Mouse (Mus musculus) liver, embryonic 11.5 days (tissue): ENCODE measurements at regions not wholly inside any gene's neighbourhood (a gene's known extent, or its start where the extent isn't known, plus 50 kb on each side); places are given as distances from the start of the nearest gene placed in this dataset.

Experiments used
- ATAC-seq: fragments of 200-750 bp; cut with Nextera tagmentation; replicated peaks from 2 replicates; pipeline ENCODE4 v1.8.0; 2017; ENCODE audit warnings: moderate number of reproducible peaks, mild to moderate bottlenecking, moderate TSS enrichment, moderate library complexity; ENCODE audit not compliant: low FRiP score
- DNase-seq: peaks from one replicate; pipeline ENCODE4 v3.0.0-alpha.2; 2017; ENCODE audit warnings: low spot score
- H3K27ac ChIP-seq: fragments of 300-500 bp; sonication (generic); 2 replicates; pipeline ENCODE4 v1.5.1; 2014; ENCODE audit warnings: mild to moderate bottlenecking, low read depth, low read length, control low read depth
- H3K27me3 ChIP-seq: fragments of 300-500 bp; sonication (generic); replicated peaks from 2 replicates; pipeline ENCODE4 v1.6.1; 2014; ENCODE audit warnings: low read length, mixed read lengths; ENCODE audit not compliant: control insufficient read depth, insufficient read depth
- H3K36me3 ChIP-seq: fragments of 300-500 bp; sonication (generic); 2 replicates; pipeline ENCODE4 v1.6.1; 2014; ENCODE audit warnings: mild to moderate bottlenecking, low read length, moderate library complexity, mixed read lengths; ENCODE audit not compliant: control insufficient read depth, insufficient read depth
- H3K4me1 ChIP-seq: fragments of 300-500 bp; sonication (generic); replicated peaks from 2 replicates; pipeline ENCODE4 v1.6.1; 2014; ENCODE audit warnings: low read length, mixed read lengths; ENCODE audit not compliant: control insufficient read depth, insufficient read depth
- H3K4me2 ChIP-seq: fragments of 300-500 bp; sonication (generic); 2 replicates; pipeline ENCODE4 v1.6.1; 2014; ENCODE audit warnings: mild to moderate bottlenecking, control low read depth, moderate library complexity
- H3K4me3 ChIP-seq: fragments of 300-500 bp; sonication (generic); 2 replicates; pipeline ENCODE4 v1.5.1; 2014; ENCODE audit warnings: low read depth, low read length, control low read depth
- H3K9ac ChIP-seq: fragments of 300-500 bp; sonication (generic); 2 replicates; pipeline ENCODE4 v1.6.1; 2014; ENCODE audit warnings: low read depth, low read length, control low read depth
- H3K9me3 ChIP-seq: fragments of 300-500 bp; sonication (generic); 2 replicates; pipeline ENCODE4 v1.6.1; 2016; ENCODE audit warnings: low read length, inconsistent platforms, mixed read lengths; ENCODE audit not compliant: control insufficient read depth
- WGBS: fragments of 180-500 bp; shearing (Covaris S2); extraction: QIAGEN DNeasy Blood & Tissue Kit; methylation state at CpG from one replicate; pipeline ENCODE4 v1.1.7; 2014; 5-methylcytosine and 5-hydroxymethylcytosine counted together

DNA sequence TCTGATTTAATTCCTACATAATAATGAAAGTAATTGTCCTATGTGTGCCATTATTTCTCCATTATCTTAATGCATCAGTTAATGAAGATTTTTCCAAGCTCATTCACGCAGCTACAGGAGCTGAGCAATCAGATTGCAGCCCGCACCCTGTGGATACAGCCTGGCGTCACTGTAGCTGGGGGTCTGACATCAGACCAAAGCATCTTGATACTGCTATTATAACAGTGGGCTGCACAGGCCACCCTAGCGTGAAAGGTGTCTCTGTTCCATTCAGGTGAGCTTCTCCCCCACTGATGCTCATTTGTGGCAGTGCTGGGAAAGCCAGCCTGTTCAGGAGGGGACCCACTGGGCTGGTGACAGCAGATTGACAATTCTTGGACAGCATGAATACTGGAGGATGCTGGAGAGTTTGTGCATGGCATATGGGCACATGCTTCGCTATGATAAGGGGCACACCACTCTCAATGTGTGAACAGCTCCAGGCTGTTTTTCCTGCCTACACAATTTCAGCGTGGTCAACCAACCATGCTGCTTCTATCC lies 58.2 kb upstream of the Wdr11 start:
- H3K4me2 ChIP-seq = no peak overlapping the region
- H3K36me3 ChIP-seq = no peaks in the 10 kb centered on the region
- no peak overlapping the region for H3K9ac ChIP-seq
- no peak overlapping the region for H3K27ac ChIP-seq
- no peaks in the 10 kb centered on the region for H3K4me1 ChIP-seq
- no peaks in the 10 kb centered on the region for H3K9me3 ChIP-seq
- DNase-seq = no peak
- no peak for ATAC-seq
- no peak overlapping the region for H3K4me3 ChIP-seq
- H3K27me3 ChIP-seq = no peaks in the 10 kb centered on the region
- 74% methylated on average over 6 of the region's 6 CpGs for WGBS
